Mouse (Mus musculus): ENCODE results near the gene Zfp668. TPM values are rescaled to one million over a fixed set of nuclear protein-coding genes. Genes with fewer than 3 reads are reported as not detected.
"Not testable (repeated sequence)": the region's sequence is repeated elsewhere in the genome, so short reads cannot be mapped to it uniquely, and the experiment has no call there.

Zfp668 gene
- total RNA-seq, 2 experiments from 2014 or later, result 22.4 to 23.9 TPM

DNA sequence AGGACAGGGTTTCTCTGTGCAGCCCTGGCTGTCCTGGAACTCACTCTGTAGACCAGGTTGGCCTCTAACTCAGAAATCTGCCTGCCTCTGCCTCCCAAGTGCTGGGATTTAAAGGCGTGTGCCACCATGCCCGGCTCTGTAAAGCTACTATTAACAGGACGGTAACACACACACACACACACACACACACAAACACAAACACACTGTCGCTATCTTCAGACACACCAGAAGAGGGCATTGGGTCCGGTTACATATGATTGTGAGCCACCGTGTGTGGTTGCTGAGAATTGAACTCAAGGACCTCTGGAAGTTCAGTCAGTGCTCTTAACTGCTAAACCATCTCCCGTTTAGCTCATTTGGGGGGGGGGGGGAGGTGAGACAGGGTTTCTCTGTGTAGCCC, 19.3 kb upstream of the Zfp668 start:
- not testable (repeated sequence) for DNase-seq (ENCODE audit: low spot score in 2 of 2)

DNA sequence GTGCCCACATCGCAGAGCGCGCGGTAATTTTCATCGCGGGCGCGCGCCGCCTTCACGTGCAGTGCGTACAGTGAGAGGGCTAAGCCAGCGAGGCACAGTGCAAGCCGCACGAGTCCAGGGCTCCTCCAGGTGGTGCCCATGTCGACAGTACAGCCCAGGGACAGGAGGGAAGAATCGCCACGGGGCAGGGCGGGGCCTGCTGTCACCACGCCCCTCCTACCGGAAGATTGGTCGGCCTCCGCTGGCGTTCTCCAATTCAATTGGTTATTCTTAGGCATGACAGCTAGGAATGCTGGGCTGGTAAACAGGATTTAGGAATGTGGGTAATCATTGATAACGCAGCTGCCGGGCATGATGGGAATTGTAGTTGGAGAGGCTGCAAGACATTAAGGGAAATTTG, 18.8 kb upstream of the Zfp668 start, which contains the start of the genes Gm21974 and Vkorc1:
Gene Gm21974, minus strand, starts transcription at position 13 of the 400 bp plus-strand sequence.
Gene Vkorc1, minus strand, starts transcription at position 176 of the 400 bp plus-strand sequence.
- peak; percentile 91 to 96 for DNase-seq (ENCODE audit: low spot score in 2 of 2)

DNA sequence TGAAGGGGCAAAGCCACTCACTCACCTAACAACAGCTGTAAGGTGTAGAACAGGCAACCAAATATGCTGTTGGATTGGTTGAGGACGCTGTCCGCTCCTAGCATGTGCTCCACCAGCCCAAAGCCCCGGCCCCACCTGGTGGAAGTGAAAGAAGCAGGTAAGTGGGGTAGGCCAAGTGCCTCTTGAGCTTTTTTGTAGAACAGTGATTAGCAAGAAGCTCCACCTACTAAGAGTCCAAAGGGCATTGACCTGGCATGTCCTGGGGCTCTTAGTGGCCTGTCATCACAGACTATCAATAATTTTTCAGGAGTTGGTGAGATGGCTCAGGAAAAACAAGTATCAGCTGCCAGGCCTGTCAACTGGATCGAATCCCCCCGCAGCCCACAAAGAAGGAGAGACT, 17.9 kb upstream of the Zfp668 start:
- no peak for DNase-seq (ENCODE audit: low spot score in 2 of 2)

DNA sequence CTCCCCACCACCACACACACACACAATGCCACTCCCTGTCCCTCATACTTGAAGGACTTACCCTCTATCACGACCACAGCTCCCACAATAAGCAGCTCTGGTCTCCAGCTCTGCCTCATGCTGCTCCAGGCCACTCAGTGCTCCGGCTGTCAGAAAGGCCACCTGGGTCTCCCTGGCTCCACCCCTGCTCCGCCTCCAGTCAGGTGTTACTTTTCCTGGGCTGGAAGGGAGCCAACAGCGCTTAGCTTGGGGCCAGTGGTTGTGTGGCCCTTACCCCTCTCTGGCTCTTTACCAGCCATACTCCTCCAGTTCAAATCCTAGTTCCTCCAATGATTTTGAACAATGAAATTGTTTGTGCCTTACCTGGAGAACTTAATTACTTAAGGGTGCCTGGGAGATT, 14.2 kb upstream of the Zfp668 start, which contains the start of gene Prss53:
Gene Prss53, minus strand, starts transcription at position 173 of the 400 bp plus-strand sequence.
- no peak for DNase-seq (ENCODE audit: low spot score in 2 of 2)

- DNase-seq (ENCODE audit: low spot score in 2 of 2), result no peak
Measured at GRCm38 (mm10) chr7:127888821-127889220, 12.2 kb upstream of the Zfp668 start.

DNA sequence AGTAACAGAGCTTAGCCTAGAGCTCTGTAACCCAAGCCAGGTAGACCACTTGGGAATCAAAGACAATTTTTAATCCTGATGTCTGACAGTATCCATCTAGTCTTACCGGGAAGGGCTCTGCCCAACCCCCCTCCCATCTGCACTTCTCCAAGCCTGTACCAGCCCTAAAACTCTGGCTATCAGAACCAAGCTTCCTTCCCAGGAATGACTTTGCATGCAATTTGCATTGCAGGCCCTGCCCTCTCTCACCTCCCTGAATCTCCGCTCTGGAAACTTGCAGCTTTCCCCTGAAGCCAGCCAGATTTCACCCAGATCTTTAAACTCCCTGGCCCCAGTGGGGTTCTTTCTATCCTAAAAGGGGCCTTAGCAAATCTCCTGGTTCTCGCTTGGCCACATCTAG, 11.2 kb upstream of the Zfp668 start:
- no peak for DNase-seq (ENCODE audit: low spot score in 2 of 2)

DNA sequence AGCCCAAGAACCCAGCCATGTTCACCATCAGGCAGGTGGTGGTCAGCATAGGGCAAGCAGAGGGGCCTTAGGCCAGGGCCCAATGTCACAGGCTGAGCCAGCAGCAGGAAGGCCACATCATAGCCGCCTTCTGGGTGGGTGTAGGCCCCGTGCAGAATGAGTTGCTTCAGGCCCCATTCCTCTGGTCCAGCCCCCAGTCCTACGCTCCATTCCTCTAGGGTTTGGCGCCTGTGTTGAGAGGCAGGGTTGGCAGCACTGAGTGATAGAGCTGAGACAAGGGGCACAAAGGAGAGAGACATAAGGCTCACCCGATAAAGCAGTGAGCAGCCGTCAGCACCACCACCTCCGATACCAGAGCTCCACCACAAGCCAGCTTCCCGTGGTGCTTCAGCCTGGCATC, 10.6 kb upstream of the Zfp668 start:
- no peak for DNase-seq (ENCODE audit: low spot score in 2 of 2)

GRCm38 (mm10) chr7:127886551-127886950, 9.9 kb upstream of the Zfp668 start:
- no peak for DNase-seq (ENCODE audit: low spot score in 2 of 2)

GRCm38 (mm10) chr7:127885951-127886350, 9.3 kb upstream of the Zfp668 start:
- DNase-seq (ENCODE audit: low spot score in 2 of 2), result no peak

DNA sequence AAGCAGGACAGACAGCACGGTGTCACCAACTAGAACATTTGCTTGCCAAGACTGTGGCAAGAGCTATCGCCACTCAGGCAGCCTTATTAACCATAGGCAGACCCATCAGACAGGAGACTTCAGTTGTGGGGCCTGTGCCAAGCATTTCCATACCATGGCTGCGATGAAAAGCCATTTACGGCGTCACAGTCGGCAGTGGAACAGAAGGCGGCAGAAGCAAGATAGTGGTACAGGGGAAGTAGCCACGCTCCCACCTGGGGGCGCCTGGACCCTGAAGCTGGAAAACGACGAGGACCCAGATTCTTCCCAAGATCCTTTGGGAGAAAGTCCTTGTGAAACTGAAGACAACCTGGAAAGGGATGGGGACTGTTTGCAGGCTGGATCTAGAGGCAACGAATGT, 3.8 kb upstream of the Zfp668 start:
- DNase-seq (ENCODE audit: low spot score in 2 of 2), result no peak

DNA sequence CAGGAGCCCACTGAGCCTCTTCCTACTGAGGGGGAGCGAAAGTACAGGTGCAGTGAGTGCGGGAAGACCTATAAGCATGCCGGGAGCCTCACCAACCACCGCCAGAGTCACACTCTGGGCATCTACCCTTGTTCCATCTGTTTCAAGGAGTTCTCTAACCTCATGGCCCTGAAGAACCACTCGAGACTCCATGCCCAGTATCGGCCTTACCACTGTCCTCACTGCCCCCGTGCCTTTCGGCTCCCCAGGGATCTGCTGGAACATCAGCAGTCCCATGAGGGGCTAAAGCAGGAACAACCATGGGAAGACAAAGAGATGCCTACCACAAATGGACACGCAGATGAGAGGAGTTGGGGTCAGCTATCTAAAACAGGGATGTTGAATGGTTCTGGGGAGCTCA, 2.7 kb upstream of the Zfp668 start:
- no peak for DNase-seq (ENCODE audit: low spot score in 2 of 2)

DNA sequence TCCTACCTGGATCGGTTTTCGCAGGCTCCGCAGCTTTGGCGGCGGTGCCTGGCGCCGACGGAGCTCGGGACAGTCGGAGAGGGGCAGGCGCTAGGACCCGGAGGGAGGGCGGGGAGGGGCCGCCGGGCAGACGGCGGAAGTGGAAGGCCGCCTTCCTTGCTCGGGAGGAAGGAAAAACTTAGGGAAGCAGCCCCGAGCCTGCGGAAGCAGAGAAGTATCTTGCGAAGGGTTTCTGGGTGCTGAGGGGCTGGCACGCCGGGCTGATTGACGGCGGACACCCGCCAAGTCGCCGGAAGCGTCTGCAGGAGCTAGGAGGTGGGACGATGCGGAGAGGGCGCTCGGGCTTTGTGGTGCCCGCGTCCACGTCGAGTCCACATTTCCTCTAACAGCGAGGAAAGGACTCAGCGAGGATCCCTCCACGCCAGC, 574 bp downstream of the Zfp668 start, which contains the start of gene Zfp646:
Gene Zfp646, plus strand, starts transcription at position 181 of the 426 bp plus-strand sequence.
- peak; percentile 77 to 78 for DNase-seq (ENCODE audit: low spot score in 2 of 2)

GRCm38 (mm10) chr7:127875627-127876001, 1.0 kb downstream of the Zfp668 start:
- DNase-seq (ENCODE audit: low spot score in 2 of 2), result peak; percentile 90 to 96

DNA sequence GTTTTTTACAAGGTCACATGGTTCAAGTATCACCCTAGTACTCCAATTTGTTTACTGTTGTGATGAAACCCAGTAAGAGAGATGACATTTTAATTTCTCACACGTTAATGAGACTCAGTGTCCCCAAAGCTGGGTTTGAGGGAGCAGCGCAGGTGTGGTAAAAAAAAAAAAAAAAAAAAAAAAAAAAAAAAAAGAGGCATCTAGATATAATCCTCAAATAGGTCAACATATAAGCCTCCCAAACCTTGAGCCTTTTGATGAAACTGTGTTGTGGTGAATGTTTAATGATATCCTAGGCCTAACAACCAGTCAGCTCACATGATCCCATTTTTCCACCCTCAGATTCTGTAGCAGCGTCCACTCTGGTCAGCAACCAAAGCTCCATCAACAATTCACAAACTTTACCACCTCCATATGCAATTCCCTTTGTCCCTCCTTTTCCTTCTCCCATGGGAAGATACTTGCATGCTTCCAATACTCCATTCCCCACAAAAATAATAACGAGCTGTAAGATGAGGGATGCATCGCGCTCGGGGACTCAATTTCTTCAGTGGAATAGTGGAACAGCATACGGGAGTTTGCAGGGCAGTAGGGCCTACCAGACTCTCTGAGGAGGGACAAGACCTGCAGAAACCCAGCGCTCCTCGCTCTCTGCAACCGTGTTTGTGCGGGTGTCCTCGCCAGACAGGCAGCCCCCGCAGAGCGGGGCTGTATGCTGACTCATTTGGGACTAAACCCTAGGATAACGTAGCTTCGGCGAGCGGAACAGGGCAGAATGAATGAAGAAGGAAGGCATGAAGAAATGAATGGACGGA, 1.6 kb downstream of the Zfp668 start:
- no peak for DNase-seq (ENCODE audit: low spot score in 2 of 2)

DNA sequence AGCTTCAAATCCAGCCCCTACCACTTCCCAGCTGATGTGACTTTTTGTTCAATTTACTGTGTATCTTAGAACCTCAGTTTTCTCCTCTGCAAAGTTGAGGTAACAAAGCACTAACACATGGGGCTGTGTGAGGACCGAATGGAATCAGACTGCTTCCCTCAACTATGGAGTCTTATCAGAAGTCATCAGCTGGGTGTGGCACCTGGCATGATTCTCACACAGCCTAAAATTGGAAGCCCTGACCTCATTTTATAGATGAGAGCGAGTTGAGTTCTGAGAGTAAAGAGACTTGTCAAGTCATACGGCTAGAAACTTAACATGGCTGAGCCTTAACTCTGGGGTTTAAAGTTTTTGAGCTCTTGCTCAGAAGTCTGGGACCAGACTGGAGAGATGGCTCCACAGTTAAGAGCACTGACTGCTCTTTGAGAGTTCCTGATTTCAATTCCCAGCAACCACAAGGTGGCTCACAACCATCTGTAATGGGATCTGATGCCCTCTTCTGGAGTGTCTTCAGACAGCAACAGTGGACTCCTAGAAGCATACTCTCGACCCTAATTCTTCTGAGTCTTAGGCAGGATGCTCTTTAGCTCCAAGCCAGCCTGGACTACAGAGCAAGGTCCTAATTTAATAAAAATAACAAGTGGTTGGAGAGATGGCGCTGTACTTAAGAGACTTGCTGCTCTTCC, 6.3 kb downstream of the Zfp668 start:
- no peak for DNase-seq (ENCODE audit: low spot score in 2 of 2)

DNA sequence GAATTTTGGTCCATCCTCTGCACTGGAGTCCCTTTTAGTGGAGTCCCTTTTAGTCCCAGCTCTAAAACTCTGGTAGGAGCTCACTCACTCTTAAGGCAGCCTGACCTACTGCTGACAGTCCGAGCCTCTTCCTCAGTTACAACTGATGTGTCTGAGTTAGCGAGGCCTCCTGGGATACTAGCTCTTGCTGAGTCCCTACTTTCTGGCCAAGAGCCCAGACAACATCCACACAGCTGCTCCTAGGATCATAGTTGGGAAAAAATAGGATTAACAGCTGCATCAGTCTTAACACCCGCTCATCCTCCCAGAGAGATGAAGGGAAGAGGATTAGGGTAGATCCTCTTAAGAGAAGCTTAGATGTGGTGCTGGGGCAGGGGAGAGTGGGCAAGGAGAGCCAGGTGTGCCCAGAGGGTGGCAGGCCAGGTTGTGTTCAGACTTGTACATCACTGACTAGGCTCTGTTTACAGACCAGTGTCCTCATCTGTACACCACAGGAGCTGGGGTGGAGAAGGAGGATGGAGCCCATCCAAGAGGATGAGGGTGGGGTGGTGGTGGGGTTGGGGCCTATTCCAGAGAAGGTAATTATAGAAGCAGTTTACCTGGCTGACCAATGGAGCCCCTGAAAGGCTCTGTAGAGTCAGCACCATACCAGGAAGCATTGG, 7.3 kb downstream of the Zfp668 start:
- DNase-seq (ENCODE audit: low spot score in 2 of 2), result no peak

DNA sequence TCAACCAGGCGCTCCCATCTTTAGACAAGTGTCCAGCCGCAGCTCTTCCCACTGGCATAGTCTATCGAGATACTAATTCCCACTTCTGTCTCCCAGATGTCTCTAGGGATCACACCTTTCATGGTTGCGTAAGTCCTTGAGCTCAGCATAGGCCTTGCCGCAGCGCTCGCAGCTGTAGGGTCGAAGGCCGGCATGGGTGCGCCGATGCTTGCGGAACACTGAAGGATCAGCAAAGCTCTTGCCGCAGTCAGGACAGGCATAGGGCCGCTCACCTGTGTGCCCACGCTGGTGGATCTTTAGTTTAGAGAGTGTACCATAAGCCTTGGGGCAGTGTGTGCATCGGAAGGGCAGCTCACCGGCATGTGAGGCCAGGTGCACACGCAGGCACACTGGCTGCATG, 9.0 kb downstream of the Zfp668 start:
- DNase-seq (ENCODE audit: low spot score in 2 of 2), result no peak

DNA sequence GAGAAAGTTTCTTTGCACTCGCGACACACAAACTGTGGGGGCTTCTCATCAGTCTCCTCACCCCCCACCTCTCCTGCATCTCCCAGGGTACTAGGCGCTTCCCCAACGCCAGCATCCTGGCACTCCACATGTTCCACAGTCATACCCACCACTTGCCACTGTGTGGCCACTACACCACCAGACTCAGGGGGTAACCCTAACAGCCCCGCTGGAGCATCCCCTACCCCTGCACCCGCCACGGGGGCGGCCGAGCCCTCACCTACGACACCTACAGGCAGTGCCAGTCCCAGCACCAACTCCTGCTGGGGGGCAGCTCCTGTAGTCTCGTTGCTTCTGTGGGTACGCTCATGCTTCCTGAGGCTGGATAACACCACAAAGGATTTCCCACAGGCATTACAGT, 10.2 kb downstream of the Zfp668 start:
- no peak for DNase-seq (ENCODE audit: low spot score in 2 of 2)

- no peak for DNase-seq (ENCODE audit: low spot score in 2 of 2)
Measured at GRCm38 (mm10) chr7:127858258-127858657, 18.4 kb downstream of the Zfp668 start.

GRCm38 (mm10) chr7:127850906-127851305, 25.7 kb downstream of the Zfp668 start:
- no peak for DNase-seq (ENCODE audit: low spot score in 2 of 2)

DNA sequence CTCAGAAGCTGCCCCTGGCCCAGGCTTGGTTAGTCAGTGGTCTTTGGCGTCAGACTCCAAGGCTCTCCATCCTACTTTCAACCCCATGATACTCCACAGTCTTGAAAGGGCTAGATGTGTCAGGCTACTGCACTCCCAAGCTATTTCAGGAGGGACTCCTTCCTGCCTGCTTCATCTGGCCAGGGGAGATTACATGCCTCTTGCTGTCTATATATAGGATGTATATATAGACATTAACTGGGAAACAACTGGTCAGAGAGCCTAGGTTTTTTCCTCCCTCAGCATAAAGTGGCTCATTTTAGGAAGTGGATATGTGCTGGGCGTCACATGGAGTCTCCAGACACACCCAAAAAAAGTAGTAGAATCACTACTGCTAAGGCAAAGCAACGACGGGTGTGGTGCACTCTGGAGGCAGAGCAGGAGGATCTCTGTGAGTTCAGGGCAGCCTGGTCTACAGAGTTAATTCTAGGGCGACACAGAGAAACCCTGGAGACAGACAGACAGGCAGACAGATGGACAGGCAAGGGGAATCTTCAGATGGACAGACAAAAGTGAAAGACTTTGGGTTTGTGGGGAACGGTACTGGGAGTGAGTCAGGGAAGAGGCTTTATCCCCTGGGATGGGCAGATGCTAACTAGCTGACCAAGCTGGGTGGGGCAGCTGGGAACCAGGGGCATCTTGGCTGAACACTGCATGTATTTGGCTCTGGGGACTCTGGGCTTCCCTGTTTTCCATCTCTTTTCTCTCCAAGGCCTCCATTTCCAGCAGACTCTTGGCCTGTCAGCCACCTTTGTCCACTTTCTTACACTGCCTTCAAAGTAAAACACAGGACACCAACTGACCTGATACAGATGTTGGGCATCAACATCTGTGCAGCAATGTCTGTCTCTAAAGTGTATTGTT, 26.4 kb downstream of the Zfp668 start:
- DNase-seq (ENCODE audit: low spot score in 2 of 2), result no peak
